ENCODE assay signal across 27 mouse cellular contexts in the genomic region with DNA sequence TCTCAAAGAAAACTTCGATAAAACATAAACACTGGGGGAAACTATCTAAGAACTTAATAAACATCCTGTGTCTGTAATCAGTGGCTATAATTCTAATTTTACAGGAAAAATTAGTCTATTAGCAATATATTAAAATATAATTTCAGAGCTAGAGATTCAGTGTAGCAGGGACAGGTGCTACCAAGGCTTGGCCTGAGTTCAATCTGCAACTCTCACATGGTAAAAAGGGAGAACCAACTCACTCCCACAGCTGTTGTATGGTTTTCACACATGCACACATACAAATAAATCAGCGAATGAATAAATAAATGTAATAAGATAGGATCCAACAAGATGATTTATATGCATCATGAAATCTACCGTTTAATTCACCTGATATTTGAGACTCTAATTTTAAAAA.
"Had no signal": no experiment of that assay in that cellular context is flagged by ENCODE, and none has a peak within 500 bp of the region (broad histone marks: within the 10 kb centered on the region; RNA-seq: fewer than 3 reads in every experiment).

No protein-coding gene starts in this region.

- H3K4me2 ChIP-seq: embryonic facial prominence, embryonic 12.5 days; embryonic facial prominence, embryonic 13.5 days; embryonic facial prominence, embryonic 15.5 days; forebrain, embryonic 12.5 days; forebrain, embryonic 13.5 days; forebrain, embryonic 15.5 days had no signal

- H3K9me3 ChIP-seq: embryonic facial prominence, embryonic 10.5 days; embryonic facial prominence, embryonic 12.5 days; embryonic facial prominence, embryonic 13.5 days; embryonic facial prominence, embryonic 15.5 days; forebrain, embryonic 10.5 days; forebrain, embryonic 12.5 days; forebrain, embryonic 13.5 days; forebrain, embryonic 15.5 days had no signal

- H3K27ac ChIP-seq: embryonic facial prominence, embryonic 10.5 days; embryonic facial prominence, embryonic 12.5 days; embryonic facial prominence, embryonic 13.5 days; embryonic facial prominence, embryonic 15.5 days; forebrain, embryonic 10.5 days; forebrain, embryonic 12.5 days; forebrain, embryonic 13.5 days; forebrain, embryonic 15.5 days; gastrocnemius, adult 2 months; heart, adult 2 months had no signal

- H3K4me1 ChIP-seq: embryonic facial prominence, embryonic 10.5 days; embryonic facial prominence, embryonic 12.5 days; embryonic facial prominence, embryonic 13.5 days; embryonic facial prominence, embryonic 15.5 days; forebrain, embryonic 10.5 days; forebrain, embryonic 12.5 days; forebrain, embryonic 13.5 days; forebrain, embryonic 15.5 days had no signal

- H3K9ac ChIP-seq: embryonic facial prominence, embryonic 12.5 days; embryonic facial prominence, embryonic 13.5 days; embryonic facial prominence, embryonic 15.5 days; forebrain, embryonic 12.5 days; forebrain, embryonic 13.5 days; forebrain, embryonic 15.5 days; forebrain, postnatal 0 days had no signal

- H3K4me3 ChIP-seq: embryonic facial prominence, embryonic 10.5 days; embryonic facial prominence, embryonic 12.5 days; embryonic facial prominence, embryonic 13.5 days; embryonic facial prominence, embryonic 15.5 days; erythroblast, embryonic 14.5 days; forebrain, embryonic 10.5 days; forebrain, embryonic 12.5 days; forebrain, embryonic 13.5 days; forebrain, embryonic 15.5 days; gastrocnemius, adult 2 months; heart, adult 2 months had no signal

- ATAC-seq: forebrain, embryonic 13.5 days; forebrain, embryonic 14.5 days; forebrain, embryonic 15.5 days; forebrain, embryonic 16.5 days; forebrain, postnatal 0 days had no signal

- DNase-seq: cerebellum, adult 8-10 months; cerebellum, adult 9-10 months; cerebellum, adult 9-11 months; cerebellum, postnatal 14 days; cerebellum, postnatal 25 days; cerebellum, postnatal 36 days; embryo, embryonic 11 days; forebrain, postnatal 0 days; gastrocnemius, adult 2 months; gastrocnemius, postnatal 10 days; gastrocnemius, postnatal 14 days; gastrocnemius, postnatal 25 days; gastrocnemius, postnatal 36 days; heart, adult 11 months; heart, adult 18-20 months; heart, adult 2 months had no signal

- H3K36me3 ChIP-seq: embryonic facial prominence, embryonic 10.5 days; embryonic facial prominence, embryonic 12.5 days; embryonic facial prominence, embryonic 13.5 days; embryonic facial prominence, embryonic 15.5 days; forebrain, embryonic 10.5 days; forebrain, embryonic 12.5 days; forebrain, embryonic 15.5 days had no signal

- H3K27me3 ChIP-seq: embryonic facial prominence, embryonic 12.5 days; embryonic facial prominence, embryonic 13.5 days; embryonic facial prominence, embryonic 15.5 days; forebrain, embryonic 12.5 days; forebrain, embryonic 13.5 days; forebrain, embryonic 15.5 days had no signal
